Mouse (Mus musculus): Measurements from ENCODE around the gene Actrt2. TPM values are rescaled to one million over a fixed set of nuclear protein-coding genes. Genes with fewer than 3 reads are reported as not detected.

The Actrt2 gene
- total RNA-seq (2021) = not detected
- long read RNA-seq, experiment 1 = 0 reads
- long read RNA-seq, experiment 2 = 0 reads

GRCm38 (mm10) chr4:154667767-154668166 lies at the start of gene Actrt2:
Gene Actrt2 (minus strand): TSS chr4:154667867.
- no peak for DNase-seq (ENCODE audit: low spot score in 2 of 2)

- DNase-seq (ENCODE audit: low spot score in 2 of 2) = no peak
These were observed 41.9 kb upstream of the Actrt2 start for GRCm38 (mm10) chr4:154709391-154710107.

DNA sequence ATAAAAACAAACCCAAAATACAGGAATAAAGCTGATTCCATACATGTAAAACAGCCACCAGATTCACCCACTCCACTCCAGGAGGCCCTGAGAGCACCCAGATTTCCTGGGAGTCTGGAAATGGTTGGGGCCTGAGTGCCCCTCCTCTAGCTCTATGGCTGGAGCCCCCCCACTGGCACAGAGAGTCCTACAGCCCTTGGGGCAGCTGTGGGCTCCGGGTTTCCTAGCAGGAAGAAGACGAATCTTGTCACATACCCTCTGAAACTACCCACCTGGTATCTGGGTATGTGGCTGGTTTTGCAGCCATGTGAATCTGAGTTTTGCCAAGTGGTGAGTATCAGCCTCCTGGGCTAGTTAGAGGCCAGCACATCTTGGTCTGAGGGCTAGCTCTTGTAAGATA lies 41.1 kb upstream of the Actrt2 start:
- no peak for DNase-seq (ENCODE audit: low spot score in 2 of 2)

- no peak for DNase-seq (ENCODE audit: low spot score in 2 of 2)
These were observed 40.6 kb upstream of the Actrt2 start for GRCm38 (mm10) chr4:154708223-154708622.

DNA sequence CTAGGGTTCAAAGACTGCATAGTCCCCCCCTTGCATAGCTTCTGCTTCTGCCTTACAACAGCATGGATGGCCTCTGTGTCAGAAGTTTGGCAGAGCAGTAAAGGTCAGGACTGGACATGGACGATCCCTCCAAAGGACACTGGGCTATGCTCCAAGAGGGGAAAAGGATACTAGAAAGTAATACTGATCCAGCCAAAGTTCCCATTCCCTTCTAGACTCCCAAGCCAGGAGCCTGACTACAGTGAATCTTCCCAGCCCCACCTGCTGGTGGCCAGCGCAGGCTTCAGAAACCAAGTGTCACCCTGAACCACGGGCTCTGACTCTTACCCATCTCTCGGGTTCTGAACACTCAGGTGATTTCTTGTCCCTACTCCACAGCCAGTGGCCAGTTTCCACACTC lies 39.9 kb upstream of the Actrt2 start:
- DNase-seq (ENCODE audit: low spot score in 2 of 2) = no peak

GRCm38 (mm10) chr4:154706442-154706841 lies 38.8 kb upstream of the Actrt2 start:
- no peak for DNase-seq (ENCODE audit: low spot score in 2 of 2)

DNA sequence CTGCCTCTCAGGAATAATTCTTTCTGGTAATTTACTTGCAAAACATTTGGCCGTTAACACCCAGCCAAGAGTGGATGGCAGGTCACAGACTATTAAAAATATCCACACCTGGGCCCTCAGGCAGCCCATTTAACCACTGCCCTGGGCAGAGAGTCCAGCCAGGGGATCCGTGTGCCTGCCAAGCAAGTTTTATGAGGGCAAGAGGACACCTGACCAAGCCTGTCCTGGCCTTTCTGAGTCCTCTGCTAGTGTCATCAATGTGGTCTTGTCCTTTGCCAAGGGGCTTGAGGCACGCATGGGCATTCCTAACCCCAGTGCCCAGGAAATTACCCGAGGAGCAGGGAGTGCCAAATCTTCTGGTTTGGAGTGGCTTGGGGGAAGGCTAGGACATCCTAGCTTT lies 38.0 kb upstream of the Actrt2 start:
- no peak for DNase-seq (ENCODE audit: low spot score in 2 of 2)

GRCm38 (mm10) chr4:154705056-154705455 lies 37.4 kb upstream of the Actrt2 start:
- DNase-seq (ENCODE audit: low spot score in 2 of 2) = no peak

DNA sequence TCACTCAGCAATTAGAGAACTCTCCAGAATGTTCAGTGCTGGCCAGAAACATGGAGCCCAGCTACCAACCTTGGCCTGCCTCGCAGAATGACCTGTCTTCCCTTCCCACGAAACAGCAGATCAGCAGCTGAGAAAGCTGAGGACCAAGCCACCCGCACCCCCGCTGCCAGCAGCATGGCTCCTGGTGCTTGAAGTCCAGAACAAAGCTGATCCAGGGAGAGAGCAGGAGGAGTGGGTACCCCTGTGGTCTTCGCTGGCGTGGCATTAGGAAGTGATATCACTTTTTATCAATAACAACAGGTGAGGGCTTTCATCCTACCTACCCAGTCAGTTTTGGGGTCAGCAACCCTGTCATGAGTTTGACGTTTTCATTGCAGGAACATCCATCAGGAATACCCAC lies 36.9 kb upstream of the Actrt2 start:
- no peak for DNase-seq (ENCODE audit: low spot score in 2 of 2)

DNA sequence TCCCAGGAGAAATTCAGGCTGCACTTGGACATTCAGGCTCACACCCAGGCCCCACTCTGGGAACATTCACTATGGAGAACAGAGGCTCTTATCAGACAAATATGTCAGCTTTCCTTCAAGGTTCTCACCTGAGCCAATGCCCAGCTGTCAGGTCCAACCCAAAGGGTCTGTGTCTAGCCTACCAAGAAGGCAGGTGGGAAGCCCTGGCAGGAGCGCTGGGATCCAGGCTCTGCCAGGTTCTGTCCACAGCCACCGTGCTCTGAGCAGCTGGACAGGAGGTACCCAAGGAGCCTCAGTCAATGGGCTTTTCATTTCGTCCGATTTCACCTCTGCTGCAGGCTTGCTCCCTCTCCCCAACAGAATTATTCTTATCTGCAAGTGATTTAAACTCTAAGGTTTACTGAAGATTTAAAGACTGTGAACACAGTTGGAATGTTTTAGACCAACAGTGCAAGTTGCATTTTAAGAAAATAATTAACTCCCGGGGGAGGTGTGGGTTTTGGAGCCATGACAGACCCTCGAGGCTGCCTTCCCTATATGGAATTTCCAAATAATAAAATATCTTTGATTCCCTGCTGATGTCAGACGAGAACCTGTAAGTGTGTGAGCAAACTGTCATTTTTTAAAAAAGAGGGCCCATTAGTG lies 35.9 kb upstream of the Actrt2 start:
- no peak for DNase-seq (ENCODE audit: low spot score in 2 of 2)

GRCm38 (mm10) chr4:154702931-154703330 lies 35.3 kb upstream of the Actrt2 start:
- DNase-seq (ENCODE audit: low spot score in 2 of 2) = no peak

GRCm38 (mm10) chr4:154702186-154702585 lies 34.5 kb upstream of the Actrt2 start:
- DNase-seq (ENCODE audit: low spot score in 2 of 2) = no peak

DNA sequence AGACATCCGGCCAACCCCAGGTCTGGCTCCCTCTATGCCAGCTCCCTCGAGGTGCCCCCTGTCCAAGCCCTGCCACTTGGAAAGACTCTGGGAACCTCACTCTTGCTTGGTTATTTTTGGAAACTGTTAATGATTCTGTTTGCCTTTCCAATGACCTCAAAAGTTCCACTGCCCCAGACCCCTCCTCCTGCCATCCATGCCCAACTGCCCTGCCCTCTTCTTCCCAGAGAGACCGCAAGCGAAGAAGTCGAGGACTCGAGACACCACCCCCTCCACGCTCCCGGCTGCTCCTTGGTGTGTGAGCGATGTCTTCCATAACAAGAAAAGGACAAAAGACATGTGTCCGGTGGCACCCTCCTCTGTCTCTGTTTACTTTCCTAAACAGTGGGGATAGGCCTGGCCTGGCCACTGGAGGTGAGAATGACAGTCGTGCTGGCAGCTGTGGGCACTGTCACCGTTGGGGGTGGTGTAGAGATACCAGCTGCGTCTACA lies 33.3 kb upstream of the Actrt2 start:
- no peak for DNase-seq (ENCODE audit: low spot score in 2 of 2)

GRCm38 (mm10) chr4:154700436-154700835 lies 32.8 kb upstream of the Actrt2 start:
- no peak for DNase-seq (ENCODE audit: low spot score in 2 of 2)

- DNase-seq (ENCODE audit: low spot score in 2 of 2) = peak; percentile 4 to 8
These were observed 31.6 kb upstream of the Actrt2 start for GRCm38 (mm10) chr4:154699236-154699635.

GRCm38 (mm10) chr4:154698631-154699030 lies 31.0 kb upstream of the Actrt2 start:
- DNase-seq (ENCODE audit: low spot score in 2 of 2) = no peak

- DNase-seq (ENCODE audit: low spot score in 2 of 2) = no peak
These were observed 30.4 kb upstream of the Actrt2 start for GRCm38 (mm10) chr4:154698021-154698590.

DNA sequence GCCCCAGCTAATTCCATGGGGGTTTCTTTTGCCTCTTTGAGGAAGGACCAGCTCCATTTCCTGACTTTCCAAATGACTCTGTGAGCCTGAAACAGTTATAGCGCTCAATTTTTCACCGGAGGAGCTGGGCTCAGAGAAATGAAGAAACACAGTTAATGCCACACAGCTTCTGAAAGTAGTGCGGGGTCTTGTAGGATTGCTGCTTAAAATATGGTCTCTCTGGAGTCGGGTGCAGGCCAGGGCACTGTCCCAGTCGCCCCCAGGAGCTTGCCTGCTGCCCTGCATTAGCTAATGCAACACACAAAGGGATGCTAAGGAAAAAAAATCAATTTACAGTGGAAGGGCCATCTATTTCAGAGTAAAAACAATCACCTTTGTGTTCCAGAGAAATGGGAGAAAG lies 29.8 kb upstream of the Actrt2 start:
- no peak for DNase-seq (ENCODE audit: low spot score in 2 of 2)

- no peak for DNase-seq (ENCODE audit: low spot score in 2 of 2)
These were observed 28.9 kb upstream of the Actrt2 start for GRCm38 (mm10) chr4:154696552-154696951.

DNA sequence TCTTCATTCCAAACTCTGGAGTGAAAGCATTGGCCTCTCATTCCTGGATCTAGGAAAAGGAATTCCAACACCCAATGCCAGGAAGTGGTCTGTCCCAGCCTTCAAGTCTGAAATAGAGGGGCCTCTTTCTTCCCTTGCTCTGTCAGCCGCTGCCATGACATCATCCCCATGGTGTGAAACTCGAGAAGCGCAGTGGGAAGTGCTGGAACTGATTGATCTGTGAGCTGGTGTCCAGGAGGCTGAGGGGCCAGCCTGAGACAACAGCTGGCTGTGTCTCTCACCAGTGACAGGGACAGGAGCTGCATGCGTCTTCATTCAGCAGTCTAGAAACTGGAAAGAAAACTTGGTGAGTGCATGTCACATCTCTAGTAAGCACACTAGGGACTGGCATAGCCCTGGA lies 28.5 kb upstream of the Actrt2 start:
- DNase-seq (ENCODE audit: low spot score in 2 of 2) = no peak

- no peak for DNase-seq (ENCODE audit: low spot score in 2 of 2)
These were observed 26.7 kb upstream of the Actrt2 start for GRCm38 (mm10) chr4:154694361-154694760.

DNA sequence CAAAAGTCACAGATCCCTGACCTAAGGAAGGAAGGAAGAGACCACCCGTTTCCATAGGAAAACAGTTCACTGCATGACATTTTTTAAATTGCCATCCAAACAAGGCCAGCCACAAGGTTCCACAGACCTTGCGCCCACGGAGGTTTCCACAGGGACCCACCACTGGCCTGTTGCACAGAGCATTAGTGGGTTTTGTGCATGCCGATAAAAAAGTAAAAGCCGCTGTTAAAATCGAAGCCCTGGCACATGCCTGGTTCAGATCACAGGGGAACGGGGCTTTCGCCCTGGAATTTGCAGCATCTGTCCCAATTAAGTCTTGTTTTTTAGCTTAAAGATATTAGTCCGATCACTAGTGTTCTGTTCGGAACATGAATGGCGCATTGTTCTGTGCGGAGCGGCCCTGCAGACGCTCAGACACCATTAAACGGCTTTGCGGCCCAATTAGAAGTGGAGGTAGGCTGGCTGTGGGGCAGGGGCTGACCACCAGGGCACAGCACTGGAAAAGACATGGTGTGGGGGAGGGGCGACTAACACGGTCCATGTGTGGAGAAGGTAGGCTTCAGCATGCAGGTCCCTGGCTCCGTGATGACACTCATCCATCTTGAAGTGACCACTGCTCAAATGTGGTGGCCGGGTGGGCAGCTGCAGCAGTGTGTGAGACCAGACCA lies 25.8 kb upstream of the Actrt2 start:
- no peak for DNase-seq (ENCODE audit: low spot score in 2 of 2)

Measured in left cerebral cortex, adult 18-20 months (tissue).